Mouse (Mus musculus) heart, postnatal 0 days (tissue): ENCODE data around the gene Ypel3. TPM values are rescaled to one million over a fixed set of nuclear protein-coding genes. Genes with fewer than 3 reads are reported as not detected.

Experiments
- ATAC-seq: fragments of 200-750 bp; cut with Nextera tagmentation; 2 replicates; pipeline ENCODE4 v1.8.0; 2017; ENCODE audit warnings: low read depth, moderate number of reproducible peaks, moderate library complexity; ENCODE audit not compliant: insufficient read depth
- DNase-seq: peaks from one replicate; pipeline ENCODE4 v3.0.0-alpha.2; 2016; ENCODE audit warnings: low spot score
- H3K27ac ChIP-seq: fragments of 300-500 bp; sonication (generic); 2 replicates; pipeline ENCODE4 v1.5.1; 2014; ENCODE audit warnings: low read depth, mild to moderate bottlenecking
- H3K27me3 ChIP-seq: fragments of 300-500 bp; sonication (generic); 2 replicates; pipeline ENCODE4 v1.6.1; 2014; ENCODE audit warnings: low read length, mixed read lengths; ENCODE audit not compliant: control insufficient read depth, insufficient read depth
- H3K36me3 ChIP-seq: fragments of 300-500 bp; sonication (generic); replicated peaks from 2 replicates; pipeline ENCODE4 v1.6.1; 2014; ENCODE audit warnings: low read length, mixed read lengths; ENCODE audit not compliant: control insufficient read depth, insufficient read depth
- H3K4me1 ChIP-seq: fragments of 300-500 bp; sonication (generic); 2 replicates; pipeline ENCODE4 v1.6.1; 2014; ENCODE audit warnings: antibody characterized with exemption; ENCODE audit not compliant: control insufficient read depth, insufficient read depth
- H3K4me2 ChIP-seq: fragments of 300-500 bp; sonication (generic); 2 replicates; pipeline ENCODE4 v1.6.1; 2014; ENCODE audit warnings: low read depth, mild to moderate bottlenecking, low read length, moderate library complexity
- H3K4me3 ChIP-seq: fragments of 300-500 bp; sonication (generic); 2 replicates; pipeline ENCODE4 v1.5.1; 2014; ENCODE audit warnings: low read depth, low read length
- H3K9ac ChIP-seq: fragments of 300-500 bp; sonication (generic); replicated peaks from 2 replicates; pipeline ENCODE4 v1.6.1; 2014; ENCODE audit warnings: low read depth, low read length, mixed read lengths
- H3K9me3 ChIP-seq: fragments of 300-500 bp; sonication (generic); replicated peaks from 2 replicates; pipeline ENCODE4 v1.6.1; 2016; ENCODE audit warnings: low read length; ENCODE audit not compliant: control insufficient read depth
- CTCF ChIP-seq: IDR thresholded peaks from 2 replicates; pipeline ENCODE4 v1.5.1; 2016; ENCODE audit warnings: antibody characterized with exemption, control low read depth, low read depth
- EP300 ChIP-seq: IDR thresholded peaks from 2 replicates; pipeline ENCODE4 v1.6.1; 2016; ENCODE audit warnings: antibody characterized with exemption, low read depth
- WGBS: fragments of 180-500 bp; shearing (Covaris S2); extraction: QIAGEN DNeasy Blood & Tissue Kit; methylation state at CpG from one replicate; pipeline ENCODE4 v1.1.7; 2014; 5-methylcytosine and 5-hydroxymethylcytosine counted together
- polyA plus RNA-seq: library from polyadenylated mRNA; unstranded; fragments of >200 nt; fragmentation: Nextera tagmentation; extraction: Ambion mirVana; gene quantifications from 2 replicates; pipeline ENCODE4 v1.2.1, GENCODE M21; 2015
- total RNA-seq: library from RNA; depleted of rRNA; stranded (reverse); fragments of >200 nt; gene quantifications from 2 replicates; pipeline ENCODE4 v1.2.3, GENCODE M21; 2014; ENCODE audit warnings: low replicate concordance

Ypel3 gene
- total and polyA plus RNA-seq, 2 experiments from 2014 or later, result 84.1 to 146 TPM

DNA sequence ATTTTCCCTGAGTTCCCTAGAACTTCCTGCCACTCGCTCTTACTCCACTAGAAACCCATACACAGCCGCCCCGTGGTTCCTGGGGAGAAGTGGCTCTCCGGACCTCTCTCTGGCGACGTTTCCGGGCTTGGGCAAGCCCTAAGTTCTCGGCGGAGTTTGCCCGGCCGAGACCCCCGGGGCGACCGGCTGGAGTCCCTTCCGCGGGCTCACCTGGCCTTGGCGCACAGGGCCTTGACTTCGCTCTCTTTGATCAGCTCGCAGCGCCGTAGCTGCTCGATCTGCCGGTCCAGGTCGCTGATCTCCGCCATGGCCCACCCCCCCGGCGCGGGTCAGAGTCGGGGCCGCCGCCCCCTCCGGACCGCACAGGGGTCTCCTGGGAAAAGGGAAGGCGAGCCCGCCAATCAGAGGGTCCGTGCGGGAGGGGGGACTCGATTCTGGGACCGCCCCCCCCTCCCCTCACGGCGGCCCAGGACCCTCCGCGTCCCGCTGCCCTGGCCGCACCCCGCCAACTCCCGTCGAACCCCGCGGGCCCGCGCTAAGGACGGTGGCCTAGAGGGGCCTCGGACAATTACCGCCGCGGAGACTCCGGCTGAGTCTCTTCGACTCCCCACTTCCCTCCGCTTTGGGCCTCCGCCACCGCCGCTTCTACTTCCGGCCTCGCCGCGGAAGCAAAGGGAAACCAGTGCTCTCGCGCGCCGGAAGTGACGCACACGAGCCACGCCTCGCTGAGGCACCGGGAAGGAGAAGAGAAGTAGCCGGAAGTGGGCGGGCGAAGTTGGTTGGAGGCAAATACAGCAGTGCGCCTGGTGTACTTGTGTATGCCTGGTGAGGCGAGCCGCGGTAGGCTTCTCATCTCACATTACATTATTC, 15.3 kb downstream of the Ypel3 start, which contains the start of gene Ppp4c:
Gene Ppp4c, minus strand, starts transcription at position 646 of the 870 bp plus-strand sequence.
- Histone ChIP-seq H3K4me2 (peak within 1 kb of the TSS; percentile 84), H3K27me3 (no peaks in the 10 kb centered on the region), H3K4me3 (peak within 1 kb of the TSS; percentile 89), H3K36me3 (peaks cover 58% of the 10 kb centered on the region), H3K9me3 (no peaks in the 10 kb centered on the region), H3K4me1 (peaks cover 10% of the 10 kb centered on the region), H3K27ac (peak within 1 kb of the TSS; percentile 94), H3K9ac (peak within 1 kb of the TSS; percentile 94)
- WGBS, result 1% methylated on average over 79 of the region's 83 CpGs
- DNase-seq (peak; percentile 97), ATAC-seq (peak; percentile 91)
- TF ChIP-seq CTCF (no peak), EP300 (peak; percentile 76)

DNA sequence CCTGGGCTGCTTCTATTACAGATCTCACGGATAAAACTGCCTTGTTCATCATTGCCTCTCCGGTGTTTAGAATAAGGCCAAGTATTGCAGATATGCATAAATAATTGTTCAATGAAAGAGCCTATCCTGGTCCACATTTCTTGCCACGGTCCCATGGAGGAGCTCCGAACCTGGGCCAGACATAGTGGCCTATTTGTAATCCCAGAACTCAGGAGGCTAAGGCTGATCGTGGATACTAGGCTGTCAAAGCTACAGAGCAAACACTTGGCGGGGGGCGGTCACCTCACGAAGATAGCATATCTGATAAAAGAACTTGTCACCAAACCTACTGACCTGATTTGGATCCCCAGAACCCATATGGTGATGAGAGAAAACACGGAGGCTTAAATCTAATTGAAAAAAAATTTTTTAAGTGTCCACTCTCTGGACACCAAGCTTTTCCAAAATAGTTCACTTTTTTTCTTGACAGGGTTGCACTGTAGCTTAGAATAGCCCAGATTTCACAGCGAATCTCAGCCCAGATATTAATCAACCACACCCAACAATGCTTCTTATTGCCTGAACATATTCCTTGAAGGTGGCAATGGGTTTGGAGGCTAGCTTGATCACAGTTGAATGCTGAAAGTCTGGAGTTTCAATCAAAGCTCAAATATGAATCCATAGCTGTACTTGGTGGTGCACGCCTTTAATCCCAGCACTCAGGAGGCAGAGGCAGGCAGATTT, 16.1 kb downstream of the Ypel3 start:
- H3K4me3 ChIP-seq, result peak overlapping the region; percentile 89
- H3K27ac ChIP-seq, result peak overlapping the region; percentile 94
- H3K4me2 ChIP-seq, result peak overlapping the region; percentile 56
- peak overlapping the region; percentile 94; the same call in 1 of the 2 replicates for H3K9ac ChIP-seq
- WGBS, result 20% methylated on average over 11 of the region's 11 CpGs
- no peaks in the 10 kb centered on the region for H3K9me3 ChIP-seq
- no peaks in the 10 kb centered on the region for H3K27me3 ChIP-seq
- ATAC-seq (no peak), DNase-seq (no peak)
- H3K36me3 ChIP-seq, result peaks cover 53% of the 10 kb centered on the region
- TF ChIP-seq CTCF, result no peak
- TF ChIP-seq EP300, result no peak
- peaks cover 18% of the 10 kb centered on the region for H3K4me1 ChIP-seq

DNA sequence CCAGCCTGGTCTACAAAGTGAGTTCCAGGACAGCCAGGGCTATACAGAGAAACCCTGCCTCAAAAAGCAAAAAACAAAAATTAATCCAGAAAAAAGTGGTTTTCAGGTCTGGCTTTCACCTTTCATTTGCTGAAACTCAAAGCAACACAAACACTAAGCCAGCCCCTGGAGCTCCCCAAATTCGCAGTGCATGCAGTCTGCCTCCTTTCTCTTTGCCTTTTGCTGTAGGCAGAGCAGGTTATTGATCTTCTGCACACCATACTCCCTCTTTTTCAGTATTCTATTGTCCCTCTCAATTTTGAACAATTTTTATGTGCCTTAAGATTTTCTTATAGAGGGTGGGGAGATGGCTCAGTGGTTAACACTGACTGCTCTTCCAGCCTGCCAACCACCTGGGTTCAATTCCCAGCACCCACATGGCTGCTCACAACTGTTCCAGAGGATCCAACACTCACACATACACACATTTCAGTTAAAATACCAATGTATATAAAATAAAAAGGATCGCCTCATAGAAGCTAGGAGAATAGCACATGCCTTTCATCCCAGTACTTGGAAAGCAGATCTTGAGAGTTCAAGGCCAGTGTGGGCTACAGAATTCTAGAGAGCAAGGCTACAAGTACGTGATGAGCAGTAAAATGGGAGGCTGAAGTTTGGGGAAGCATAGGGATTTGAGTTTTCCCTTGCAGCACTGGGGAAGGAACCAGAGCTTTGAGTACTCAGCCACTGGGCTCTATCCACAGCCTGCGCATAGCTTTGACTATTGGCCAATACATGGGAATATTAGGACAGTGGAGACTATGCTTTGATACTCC, 16.9 kb downstream of the Ypel3 start:
- Histone ChIP-seq H3K9ac (no peak overlapping the region), H3K9me3 (no peaks in the 10 kb centered on the region), H3K4me3 (no peak overlapping the region), H3K27me3 (no peaks in the 10 kb centered on the region), H3K27ac (peak overlapping the region; percentile 94), H3K4me2 (no peak overlapping the region), H3K36me3 (peaks cover 45% of the 10 kb centered on the region), H3K4me1 (peaks cover 18% of the 10 kb centered on the region)
- TF ChIP-seq CTCF (no peak), EP300 (no peak)
- 67% methylated on average over 4 of the region's 4 CpGs for WGBS
- DNase-seq, result no peak
- ATAC-seq, result no peak

DNA sequence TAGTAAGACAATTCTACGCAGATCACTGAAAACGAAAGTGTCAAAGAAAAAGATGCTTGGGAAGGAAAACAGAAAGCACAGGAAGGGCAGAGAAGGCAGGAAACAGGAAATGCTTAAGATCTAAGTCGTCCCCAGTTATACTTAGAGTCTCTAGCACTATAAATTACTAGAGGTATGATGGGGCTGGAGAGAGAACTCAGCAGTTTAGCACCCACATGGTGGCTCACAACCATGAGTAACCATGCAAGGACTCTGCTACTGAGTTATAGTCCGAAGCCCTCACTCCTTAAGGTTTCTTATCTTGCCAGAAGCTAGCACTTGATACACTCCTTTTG, 17.5 kb downstream of the Ypel3 start:
- Histone ChIP-seq H3K27me3 (no peaks in the 10 kb centered on the region), H3K4me3 (no peak overlapping the region), H3K4me1 (peaks cover 18% of the 10 kb centered on the region), H3K36me3 (peaks cover 39% of the 10 kb centered on the region), H3K27ac (peak overlapping the region; percentile 94; the same call in 1 of the 2 replicates), H3K9ac (no peak overlapping the region), H3K4me2 (no peak overlapping the region), H3K9me3 (no peaks in the 10 kb centered on the region)
- TF ChIP-seq EP300 (no peak), CTCF (no peak)
- no peak for ATAC-seq
- WGBS, result 43% methylated on average over 4 of the region's 4 CpGs
- DNase-seq, result no peak
